ENCODE assay signal across 8 mouse cellular contexts in genomic region chr12:24706764-24707479, GRCm38 (mm10). TPM values are rescaled to one million over a fixed set of nuclear protein-coding genes. Genes with fewer than 3 reads are reported as not detected.
DNase-seq lines count a peak whose midpoint lies in the region; ATAC-seq and TF ChIP-seq lines count a peak whose summit lies in the region.

No protein-coding gene starts in this region.

- peaks cover 45% of the 10 kb centered on the region for H3K4me1 ChIP-seq in heart, embryonic 12.5 days (replicated peaks)
- H3K4me1 ChIP-seq in bone marrow macrophage, adult 2 months (ENCODE audit: control insufficient read depth, insufficient read depth, low read length), result peaks cover 11% of the 10 kb centered on the region
- peaks cover 12% of the 10 kb centered on the region; the same call in 1 of the 2 replicates for H3K4me1 ChIP-seq in limb, embryonic 11.5 days (ENCODE audit: control insufficient read depth, insufficient read depth, low read length)
- H3K4me1 ChIP-seq in neural tube, embryonic 11.5 days (ENCODE audit: control insufficient read depth, insufficient read depth, low read length), result peaks cover 16% of the 10 kb centered on the region

- H3K27ac ChIP-seq in heart, embryonic 12.5 days (ENCODE audit: poor library complexity, severe bottlenecking), result peak overlapping the region; percentile 17
- no peak overlapping the region for H3K27ac ChIP-seq in bone marrow macrophage, adult 2 months (ENCODE audit: insufficient read depth, low read depth, low read length)
- peak overlapping the region; percentile 80; the same call in 1 of the 2 replicates for H3K27ac ChIP-seq in limb, embryonic 11.5 days (replicated peaks; ENCODE audit: low read depth, low read length)
- H3K27ac ChIP-seq in neural tube, embryonic 11.5 days (ENCODE audit: low read depth, low read length), result no peak overlapping the region

- DNase-seq in heart, adult 9 months (ENCODE audit: low spot score in 2 of 2), result no peak
- peak; percentile 58 to 63 for DNase-seq in heart, postnatal 10 days
- DNase-seq in limb, embryonic 11.5 days (ENCODE audit: low spot score), result peak; percentile 83
- DNase-seq in neural tube, embryonic 11.5 days (ENCODE audit: low spot score), result peak; percentile 70
- DNase-seq in layer of hippocampus, postnatal 10 days (ENCODE audit: low spot score in 2 of 2), result no peak
- no peak for DNase-seq in ovary, postnatal 14 days (ENCODE audit: low spot score)

- H3K9ac ChIP-seq in heart, embryonic 12.5 days, result peak overlapping the region; percentile 79
- H3K9ac ChIP-seq in limb, embryonic 11.5 days (ENCODE audit: low read length), result peak overlapping the region; percentile 97
- H3K9ac ChIP-seq in neural tube, embryonic 11.5 days (ENCODE audit: low read length), result peak overlapping the region; percentile 95

- intact Hi-C loops in heart, postnatal 10 days (cut with DNase I), result no loop called here

- WGBS in heart, embryonic 12.5 days, result under 1% methylated on average over 27 of the region's 27 CpGs
- under 1% methylated on average over 27 of the region's 27 CpGs for WGBS in limb, embryonic 11.5 days
- under 1% methylated on average over 27 of the region's 27 CpGs for WGBS in neural tube, embryonic 11.5 days

- ATAC-seq in heart, embryonic 12.5 days (ENCODE audit: insufficient number of reproducible peaks, low FRiP score), result peak; percentile 23; the same call in 1 of the 2 replicates
- ATAC-seq in limb, embryonic 11.5 days (ENCODE audit: insufficient number of reproducible peaks, low FRiP score, low TSS enrichment, low read depth), result 0 out of 2 replicates have a peak, but pooled peaks have one; percentile 12
- ATAC-seq in neural tube, embryonic 11.5 days (ENCODE audit: insufficient read depth, low FRiP score, low TSS enrichment), result peak; percentile 14

- TF ChIP-seq CTCF in bone marrow macrophage, adult 2 months (IDR thresholded peaks at IDR 0.05; ENCODE audit: low read depth, low read length), result no peak

- peak overlapping the region; percentile 84 for H3K4me2 ChIP-seq in heart, embryonic 12.5 days
- H3K4me2 ChIP-seq in limb, embryonic 11.5 days (ENCODE audit: low read depth, severe bottlenecking), result peak overlapping the region; percentile 66
- peak overlapping the region; percentile 62 for H3K4me2 ChIP-seq in neural tube, embryonic 11.5 days (ENCODE audit: low read depth)

- no peaks in the 10 kb centered on the region for H3K9me3 ChIP-seq in heart, embryonic 12.5 days (replicated peaks)
- no peaks in the 10 kb centered on the region for H3K9me3 ChIP-seq in limb, embryonic 11.5 days (ENCODE audit: control insufficient read depth, low read length)
- H3K9me3 ChIP-seq in neural tube, embryonic 11.5 days (ENCODE audit: control insufficient read depth, low read length), result no peaks in the 10 kb centered on the region

- no peak for TF ChIP-seq POLR2A in bone marrow macrophage, adult 2 months (IDR thresholded peaks at IDR 0.05; ENCODE audit: borderline replicate concordance, low read depth, low read length)

- H3K27me3 ChIP-seq in heart, embryonic 12.5 days (replicated peaks), result no peaks in the 10 kb centered on the region
- no peaks in the 10 kb centered on the region for H3K27me3 ChIP-seq in limb, embryonic 11.5 days (ENCODE audit: control insufficient read depth, insufficient read depth, low read length)
- no peaks in the 10 kb centered on the region for H3K27me3 ChIP-seq in neural tube, embryonic 11.5 days (ENCODE audit: control insufficient read depth, insufficient read depth, low read length)

- H3K4me3 ChIP-seq in heart, embryonic 12.5 days, result peak overlapping the region; percentile 81
- H3K4me3 ChIP-seq in bone marrow macrophage, adult 2 months (ENCODE audit: insufficient read depth, low read length), result peak overlapping the region; percentile 70
- H3K4me3 ChIP-seq in limb, embryonic 11.5 days (ENCODE audit: low read depth, low read length), result peak overlapping the region; percentile 90
- H3K4me3 ChIP-seq in neural tube, embryonic 11.5 days (ENCODE audit: low read depth, low read length), result peak overlapping the region; percentile 93

- peaks cover 17% of the 10 kb centered on the region for H3K36me3 ChIP-seq in heart, embryonic 12.5 days
- H3K36me3 ChIP-seq in limb, embryonic 11.5 days (ENCODE audit: control insufficient read depth, insufficient read depth, low read length), result peaks cover 13% of the 10 kb centered on the region; the same call in 1 of the 2 replicates
- H3K36me3 ChIP-seq in neural tube, embryonic 11.5 days (ENCODE audit: control insufficient read depth, insufficient read depth, low read length), result peaks cover 5% of the 10 kb centered on the region

RNA-seq across cellular contexts. Expression of gene Rrm2, which starts 1.1 kb away (rescaled TPM):
- polyA plus RNA-seq in heart, embryonic 12.5 days (2016; fragmentation: Nextera tagmentation; extraction: Ambion mirVana), result 280 and 281 TPM in 2 replicates
- polyA plus RNA-seq in bone marrow macrophage, adult 2 months (2012; ENCODE audit: insufficient read depth, insufficient read length, missing spikeins), result 53.3 and 54.8 TPM in 2 replicates
- total RNA-seq in heart, postnatal 10 days (2021), result 10 to 100 TPM; 44.3 to 46.4 TPM
- 439 and 485 TPM in 2 replicates for polyA plus RNA-seq in limb, embryonic 11.5 days (2014; fragmentation: Nextera tagmentation; extraction: Ambion mirVana)
- polyA plus RNA-seq in neural tube, embryonic 11.5 days (2014; fragmentation: Nextera tagmentation; extraction: Ambion mirVana), result 389 and 409 TPM in 2 replicates
- total RNA-seq in layer of hippocampus, postnatal 10 days (2021), result 10 to 100 TPM; 12.4 to 15.1 TPM

RNA-seq across cellular contexts. Expression of gene Cys1, which starts 25.3 kb away (rescaled TPM):
- 0.76 and 1.0 TPM in 2 replicates for polyA plus RNA-seq in heart, embryonic 12.5 days (2016; fragmentation: Nextera tagmentation; extraction: Ambion mirVana)
- polyA plus RNA-seq in bone marrow macrophage, adult 2 months (2012; ENCODE audit: insufficient read depth, insufficient read length, missing spikeins), result not detected in 2 replicates
- total RNA-seq in heart, postnatal 10 days (2021), result 1 to 10 TPM; 5.1 to 5.9 TPM
- 0.36 and 0.91 TPM in 2 replicates for polyA plus RNA-seq in limb, embryonic 11.5 days (2014; fragmentation: Nextera tagmentation; extraction: Ambion mirVana)
- polyA plus RNA-seq in neural tube, embryonic 11.5 days (2014; fragmentation: Nextera tagmentation; extraction: Ambion mirVana), result 0.62 and 1.3 TPM in 2 replicates
- total RNA-seq in layer of hippocampus, postnatal 10 days (2021), result 10 to 100 TPM; 10.3 to 12.5 TPM

RNA-seq across cellular contexts. Expression of gene Klf11, which starts 55.8 kb away (rescaled TPM):
- polyA plus RNA-seq in heart, embryonic 12.5 days (2016; fragmentation: Nextera tagmentation; extraction: Ambion mirVana), result 20.6 and 21.6 TPM in 2 replicates
- polyA plus RNA-seq in bone marrow macrophage, adult 2 months (2012; ENCODE audit: insufficient read depth, insufficient read length, missing spikeins), result 5.5 and 6.7 TPM in 2 replicates
- total RNA-seq in heart, postnatal 10 days (2021), result 10 to 100 TPM; 25.5 to 37.3 TPM
- polyA plus RNA-seq in limb, embryonic 11.5 days (2014; fragmentation: Nextera tagmentation; extraction: Ambion mirVana), result 10.8 and 12.6 TPM in 2 replicates
- polyA plus RNA-seq in neural tube, embryonic 11.5 days (2014; fragmentation: Nextera tagmentation; extraction: Ambion mirVana), result 14.5 and 16.0 TPM in 2 replicates
- total RNA-seq in layer of hippocampus, postnatal 10 days (2021), result 1 to 10 TPM; 7.4 to 8.3 TPM

Comparison
In these comparisons a context has a peak if more than half of its experiments do, and no peak if none do; other contexts are left out.
1. DNase-seq: peak in heart, postnatal 10 days (2 of 2), limb, embryonic 11.5 days (single experiment) and neural tube, embryonic 11.5 days (single experiment); none in heart, adult 9 months (0 of 2), layer of hippocampus, postnatal 10 days (0 of 2) and ovary, postnatal 14 days (single experiment).
2. H3K27ac ChIP-seq: peak in heart, embryonic 12.5 days (single experiment) and limb, embryonic 11.5 days (single experiment); none in bone marrow macrophage, adult 2 months (single experiment) and neural tube, embryonic 11.5 days (single experiment).
3. Peak in every context shown above with its lines, with median percentiles within 50 percentile points of each other: ATAC-seq, H3K4me2 ChIP-seq, H3K4me3 ChIP-seq and H3K9ac ChIP-seq.